Mouse (Mus musculus) C3H10T1/2 (cell line): ENCODE measurements around the gene Ppwd1. TPM values are rescaled to one million over a fixed set of nuclear protein-coding genes. Genes with fewer than 3 reads are reported as not detected.

ENCODE experiments used
- polyA plus RNA-seq, 2 experiments: library from polyadenylated mRNA; unstranded; fragments of >200 nt; fragmentation: generic; extraction: Trizol; gene quantifications; one replicate each; pipeline ENCODE4 v1.2.1; 2012; ENCODE audit warnings: missing spikeins in 2 of 2

The Ppwd1 gene
- polyA plus RNA-seq = 1 to 10 TPM in 1 of 2 experiments, under 1 TPM in 1; 0.34 to 2.7 TPM

DNA sequence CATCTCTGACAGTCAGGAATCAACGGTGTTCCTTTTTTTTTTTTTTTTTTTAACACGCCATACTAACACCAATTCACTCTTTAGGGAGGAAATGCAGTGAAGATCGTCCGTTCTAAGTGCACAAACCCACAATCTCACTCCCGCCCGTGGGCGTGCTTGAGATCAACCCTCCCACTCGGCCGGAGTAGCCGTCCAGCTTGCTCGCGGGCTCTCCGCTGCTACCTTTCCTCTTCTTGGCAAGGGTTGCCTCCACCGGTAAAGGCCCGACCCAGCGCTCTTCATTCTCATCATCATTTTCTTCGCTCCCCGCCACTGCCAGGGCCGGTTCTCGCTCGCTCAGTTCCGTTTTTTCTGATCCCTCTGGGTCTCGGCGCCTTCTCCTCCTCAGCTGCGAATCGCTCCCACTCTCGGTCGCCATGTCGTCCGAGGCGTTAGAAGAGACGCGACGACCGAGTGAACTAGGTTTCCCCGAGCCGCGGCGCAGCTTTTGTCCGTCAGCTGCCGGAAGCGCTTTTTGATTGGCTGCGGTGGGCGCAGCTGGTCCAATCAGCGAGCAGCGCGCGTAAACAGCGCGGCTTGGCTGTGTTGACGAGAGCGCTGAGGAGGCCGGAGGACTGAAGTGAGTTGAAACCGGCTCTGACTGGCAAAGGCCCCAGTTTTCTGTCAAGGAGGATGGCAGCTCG is at the start of gene Ppwd1, which contains the start of gene Cenpk:
Gene Ppwd1 (minus strand): TSS at position 460 of the 683 bp plus-strand sequence.
Gene Cenpk (plus strand): TSS at position 228 of the 683 bp plus-strand sequence.

DNA sequence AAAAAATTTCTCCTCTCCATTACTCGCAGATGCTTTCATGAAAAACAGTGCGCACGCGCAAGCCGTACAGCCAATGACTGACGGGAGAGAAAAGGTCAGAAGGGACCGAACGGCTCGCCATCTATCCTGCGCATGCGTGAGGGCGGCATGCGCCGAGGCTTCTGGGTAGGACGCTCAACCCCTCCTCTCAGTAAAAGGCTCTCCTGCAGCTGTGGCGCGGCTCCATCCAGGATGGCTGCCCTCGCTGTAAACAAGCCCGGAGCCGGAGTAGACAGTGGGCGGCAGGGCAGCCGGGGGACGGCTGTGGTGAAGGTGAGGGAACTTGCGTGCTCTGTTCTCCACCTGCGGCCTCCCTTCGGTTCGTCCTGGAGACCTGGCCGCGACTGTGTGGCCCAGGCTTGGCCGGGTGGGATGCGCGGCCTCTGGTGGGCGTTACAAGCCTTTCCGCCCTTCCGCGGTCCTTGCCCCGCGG is 50.0 kb downstream of the Ppwd1 start, which contains the start of gene Trim23:
Gene Trim23 (plus strand): TSS at position 148 of the 472 bp plus-strand sequence.

DNA sequence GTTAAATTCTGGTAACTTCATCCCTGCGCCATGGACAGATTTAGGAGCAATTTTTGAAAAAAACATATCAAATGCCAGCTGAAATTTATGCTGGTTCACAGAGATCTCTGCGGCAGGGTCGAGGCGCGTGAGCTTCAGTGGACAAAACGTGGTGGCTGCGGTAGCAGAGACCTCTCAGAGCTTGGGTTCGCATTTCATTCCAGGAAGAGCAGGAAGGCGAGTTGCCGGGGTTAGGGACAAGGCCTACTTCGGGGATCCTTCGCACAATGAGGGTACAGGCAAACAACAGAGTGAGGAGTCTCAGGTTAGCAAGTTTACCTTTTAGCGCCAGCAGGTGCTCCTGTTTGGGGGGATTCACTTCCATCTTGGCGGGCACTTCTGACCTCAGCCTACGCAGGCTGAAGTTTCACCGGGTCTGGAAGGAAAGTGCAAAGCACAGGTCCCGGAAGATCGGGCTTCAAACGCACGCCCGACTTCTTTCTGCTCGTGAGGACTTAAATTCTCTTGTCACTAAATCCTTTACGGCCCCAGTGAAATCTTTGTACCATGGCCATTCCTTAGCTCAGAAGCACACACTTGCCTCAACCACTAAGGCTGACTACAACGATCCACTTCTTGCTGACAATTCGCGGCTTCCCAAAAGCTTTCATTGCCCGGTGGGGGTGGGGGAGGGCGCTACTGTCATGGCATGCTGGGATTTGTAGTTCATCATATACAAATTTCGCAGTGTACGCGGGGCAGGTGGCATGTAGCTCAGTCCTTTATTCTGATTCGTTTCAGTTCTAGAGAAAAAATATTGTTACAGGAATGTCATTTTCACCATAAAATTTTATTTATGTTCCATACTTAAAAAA is 50.6 kb downstream of the Ppwd1 start, which contains the start of gene Trappc13:
Gene Trappc13 (minus strand): TSS at position 674 of the 854 bp plus-strand sequence.

Other genes with a start within 250 kb of the Ppwd1 start
- gene Nln, start 119.2 kb downstream of the Ppwd1 start, polyA plus RNA-seq = 1 to 10 TPM; 2.9 to 9.6 TPM
- 1 to 10 TPM in 1 of 2 experiments, under 1 TPM in 1; 0.06 to 1.8 TPM for gene Sgtb, start 119.1 kb downstream of the Ppwd1 start, polyA plus RNA-seq
- gene Trappc13, start 50.4 kb downstream of the Ppwd1 start, polyA plus RNA-seq = 10 to 100 TPM in 1 of 2 experiments, 1 to 10 TPM in 1; 2.2 to 13.9 TPM
- 1 to 10 TPM in 1 of 2 experiments, under 1 TPM in 1; 0.11 to 1.7 TPM for gene Trim23, start 50.0 kb downstream of the Ppwd1 start, polyA plus RNA-seq
- 1 to 10 TPM in 1 of 2 experiments, under 1 TPM in 1; 0.91 to 4.1 TPM for gene Cenpk, start 232 bp downstream of the Ppwd1 start, polyA plus RNA-seq
- gene Adamts6, start 59.0 kb upstream of the Ppwd1 start, polyA plus RNA-seq = under 1 TPM; under 0.01 to 0.57 TPM